Mouse (Mus musculus) left cerebral cortex, postnatal 25 days (tissue): ENCODE measurements around the gene 4430402I18Rik. TPM values are rescaled to one million over a fixed set of nuclear protein-coding genes. Genes with fewer than 3 reads are reported as not detected.

Experiments
- DNase-seq, 2 experiments: peaks; one replicate each; pipeline ENCODE4 v3.0.0; 2022; ENCODE audit warnings: low spot score in 2 of 2, mixed read lengths in 1 of 2
- intact Hi-C: fragments of 180-260 bp; cut with DNase I; formaldehyde crosslinking; loops from one replicate; pipeline ENCODE4 v1.15.1; 2025
- total RNA-seq, 2 experiments: library from RNA; stranded (reverse); gene quantifications; 2 replicates each; pipeline ENCODE4 v1.2.3; 2021

4430402I18Rik gene
- total RNA-seq, 2 experiments from 2014 or later = 5.0 to 6.6 TPM

DNA sequence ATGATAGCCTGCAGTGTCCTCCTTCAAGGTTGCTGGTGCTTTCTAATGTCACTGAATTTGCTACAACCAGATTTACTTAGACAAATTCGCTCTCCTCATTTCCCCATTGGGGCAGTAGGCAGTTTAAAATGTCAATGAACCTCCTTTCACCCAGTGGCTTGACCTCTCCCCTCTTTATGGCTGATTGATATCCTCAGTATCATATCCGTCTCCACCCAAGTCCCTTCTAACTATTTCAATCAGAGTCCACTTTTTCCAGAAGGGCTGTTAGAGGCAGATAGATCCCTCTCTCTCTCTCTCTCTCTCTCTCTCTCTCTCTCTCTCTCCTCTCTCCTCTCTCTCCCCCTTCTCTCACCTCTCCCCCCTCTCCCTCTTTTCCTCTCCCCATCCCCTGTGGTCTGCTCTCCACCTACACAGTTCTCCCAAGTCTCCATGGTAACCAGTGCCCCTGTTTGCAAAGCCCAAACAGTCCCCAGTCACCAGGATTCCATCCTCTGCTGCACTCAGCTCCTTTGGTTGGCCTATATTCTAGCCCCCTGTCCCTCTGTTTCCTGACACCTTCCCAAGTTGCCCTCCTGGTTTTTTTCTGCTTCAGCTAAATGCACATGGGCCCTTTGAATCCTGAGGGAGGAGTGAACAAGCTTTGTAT lies 51.9 kb downstream of the 4430402I18Rik start:
- DNase-seq = no peak
- intact Hi-C loops = no loop called here

DNA sequence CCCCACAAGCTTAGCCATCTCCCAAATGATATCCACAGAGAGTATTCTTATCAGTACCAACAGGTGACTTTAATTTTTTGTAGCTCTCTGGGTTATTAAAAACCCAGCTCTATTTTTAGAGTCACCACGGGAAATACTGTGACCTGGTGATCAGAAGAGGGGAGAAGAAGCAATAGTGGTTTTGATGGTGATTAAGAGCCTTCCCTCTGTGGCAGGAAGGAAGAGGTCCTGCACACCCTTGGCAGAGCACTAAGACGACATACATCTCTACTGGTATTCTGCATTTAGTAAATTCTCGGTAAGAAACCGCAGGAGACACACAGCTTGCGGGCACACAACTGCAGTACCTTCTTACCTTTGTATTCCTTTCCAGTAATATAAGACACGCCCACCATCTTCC lies 53.0 kb downstream of the 4430402I18Rik start:
- no peak for DNase-seq
- intact Hi-C loops = no loop called here

DNA sequence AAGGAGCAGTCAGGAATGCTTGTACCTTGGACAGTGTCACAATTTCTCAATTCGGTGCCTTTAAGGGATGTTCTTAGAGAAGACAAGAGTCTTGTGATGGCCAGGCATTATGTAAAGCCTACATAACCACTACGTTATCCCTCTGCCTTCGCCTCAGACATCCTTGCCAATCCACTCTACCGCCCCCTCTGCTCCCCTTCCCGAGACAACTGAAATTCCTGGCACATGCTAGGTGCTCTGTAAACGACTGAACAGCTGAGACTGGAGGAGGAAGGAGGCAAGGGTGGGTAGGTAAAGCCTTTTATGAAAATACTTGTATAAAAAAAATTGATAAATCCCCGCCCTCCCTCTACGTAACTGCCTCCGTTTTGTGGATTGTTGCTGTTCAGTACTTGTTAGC lies 58.9 kb downstream of the 4430402I18Rik start:
- intact Hi-C loops = loop anchor here (2.0 kb wide), 1 partner anchor 54 kb away; the partner anchor contains the start of gene Plpp6
- peak in 1 of 2 experiments; percentile 91 for DNase-seq

DNA sequence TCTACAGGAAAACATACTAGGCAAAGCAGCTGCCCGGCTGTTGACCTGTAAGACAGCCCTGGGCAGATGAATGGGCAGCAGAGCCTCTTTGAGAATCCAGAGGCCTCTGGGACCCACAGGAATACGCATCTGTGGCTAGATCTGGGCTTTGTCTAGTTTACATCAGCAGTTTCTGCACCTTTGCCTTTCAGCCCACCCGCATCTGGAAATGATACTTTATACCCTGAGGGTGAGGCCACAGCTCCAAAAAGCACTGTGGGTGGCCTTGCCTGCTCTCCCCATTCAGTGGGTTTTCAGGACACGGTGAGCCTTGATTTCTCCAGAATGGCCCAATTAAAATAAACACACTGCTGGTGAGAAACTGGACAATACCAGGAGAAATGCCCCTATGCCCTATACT lies 59.4 kb downstream of the 4430402I18Rik start:
- intact Hi-C loops = loop anchor here (2.0 kb wide), 1 partner anchor 55 kb away; the partner anchor contains the start of gene Plpp6

DNA sequence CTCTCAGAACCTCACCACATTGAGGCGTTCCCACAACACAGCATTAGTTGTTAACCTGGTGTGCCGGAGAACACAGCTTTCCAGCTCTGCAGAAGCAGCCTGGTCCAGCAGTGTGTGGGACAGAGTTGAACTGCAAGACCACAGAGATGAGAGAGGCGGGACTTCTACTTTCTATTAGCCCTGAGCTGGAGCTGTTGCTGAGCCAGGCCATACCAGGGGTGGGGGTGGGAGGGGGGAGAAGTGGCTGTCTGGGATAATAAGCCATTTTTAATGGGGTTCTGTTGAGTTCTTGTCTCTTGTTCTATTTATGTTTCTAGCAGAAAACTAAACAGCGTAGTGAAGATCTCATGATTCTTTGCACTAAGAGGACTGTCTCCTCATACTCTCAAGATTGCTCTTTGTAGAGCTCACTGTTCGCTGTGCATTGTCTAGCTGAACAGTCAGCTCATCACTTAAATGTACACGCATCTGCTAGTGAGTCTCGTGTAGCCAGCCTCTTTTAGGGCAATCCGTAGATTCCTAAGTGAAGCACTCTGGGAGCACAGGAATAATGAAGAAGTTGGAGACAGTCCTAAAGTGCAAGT lies 64.0 kb downstream of the 4430402I18Rik start:
- intact Hi-C loops = loop anchor here (2.0 kb wide), 1 partner anchor 69 kb away; the partner anchor contains the start of gene Slc1a1
- no peak for DNase-seq

More for the DNA sequence above, 59.4 kb downstream of the 4430402I18Rik start:
- no peak for DNase-seq

DNA sequence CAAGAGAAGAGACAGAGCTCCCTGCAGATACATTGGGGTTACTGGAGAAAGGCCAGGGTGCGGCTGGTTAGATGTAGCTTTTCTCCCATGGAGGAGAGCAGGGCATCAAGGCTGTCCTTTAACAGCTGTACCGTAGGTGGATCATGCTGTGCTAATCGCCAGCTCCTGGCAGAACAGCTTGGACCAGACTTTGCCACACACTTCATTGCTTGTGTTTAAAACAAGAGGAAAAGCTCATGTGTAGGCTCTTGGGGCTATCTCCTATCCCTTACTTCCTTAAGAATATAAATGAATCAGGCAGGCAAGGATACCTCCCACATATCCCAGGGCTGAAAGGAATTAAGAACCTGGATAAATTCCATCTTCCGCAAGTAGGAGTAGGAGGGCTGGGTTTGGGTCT lies 64.8 kb downstream of the 4430402I18Rik start:
- peak; percentile 72 to 91 for DNase-seq

DNA sequence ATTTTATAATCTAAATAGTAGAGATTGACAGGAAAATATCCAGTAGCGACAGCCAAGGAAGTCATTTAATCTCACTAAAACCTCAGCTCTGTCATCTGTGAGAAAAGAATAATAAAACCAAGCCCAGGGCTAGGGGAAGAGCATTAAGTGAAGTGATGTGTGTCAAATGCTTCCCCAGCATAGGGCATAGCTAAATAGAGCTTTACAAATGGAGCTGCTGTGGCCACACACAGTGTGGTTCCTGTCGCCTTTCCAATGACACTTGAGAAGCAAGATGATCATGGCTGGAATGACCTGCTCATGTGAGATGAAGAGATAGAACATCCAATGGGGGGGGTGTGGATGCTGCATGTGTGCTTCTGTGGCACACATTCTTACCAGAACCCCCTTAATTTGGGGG lies 65.5 kb downstream of the 4430402I18Rik start:
- intact Hi-C loops = loop anchor here (2.0 kb wide), 1 partner anchor 67 kb away; the partner anchor contains the start of gene Slc1a1
- DNase-seq = no peak

More for the DNA sequence above, 64.8 kb downstream of the 4430402I18Rik start:
- intact Hi-C loops = loop anchor here (2.0 kb wide), 1 partner anchor 68 kb away; the partner anchor contains the start of gene Slc1a1

DNA sequence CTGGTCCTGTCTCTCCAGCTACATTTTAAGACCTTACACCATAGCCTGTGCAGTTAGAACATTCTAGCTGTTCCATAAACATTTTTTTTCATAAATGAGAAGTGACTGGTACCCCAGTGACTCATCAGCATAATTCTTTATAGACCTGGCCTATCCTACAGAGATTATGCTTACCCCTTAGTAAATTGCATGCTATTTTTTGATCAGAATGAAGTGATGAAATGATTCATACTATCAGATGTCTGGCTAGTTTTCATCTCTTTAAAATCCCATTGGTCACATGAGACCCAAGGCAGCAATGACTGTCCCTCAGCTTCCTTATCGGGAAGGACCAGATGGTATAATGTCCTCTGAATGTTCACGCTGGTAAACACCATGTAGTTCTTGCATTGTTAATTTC lies 66.8 kb downstream of the 4430402I18Rik start:
- peak in 1 of 2 experiments; percentile 58 for DNase-seq
- intact Hi-C loops = no loop called here

DNA sequence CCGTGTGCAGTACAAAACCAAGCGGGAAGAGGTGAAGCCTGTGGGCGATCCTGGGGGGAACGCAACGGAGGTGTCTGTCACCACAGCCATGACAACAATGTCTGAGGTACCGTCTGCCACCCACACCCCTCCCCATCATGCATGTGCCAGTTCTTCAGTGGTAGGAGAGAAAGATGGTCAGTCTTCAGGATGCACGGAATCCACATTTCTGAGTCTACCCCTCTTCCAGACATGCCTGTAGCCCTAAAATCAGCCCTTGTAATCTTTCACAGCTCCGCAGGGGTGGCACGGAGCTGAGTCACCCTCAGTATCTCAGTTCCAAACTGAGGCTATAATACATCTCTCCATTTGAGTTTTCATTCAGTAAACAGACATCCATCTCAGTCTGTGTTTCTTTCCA lies 70.1 kb downstream of the 4430402I18Rik start:
- DNase-seq = peak in 1 of 2 experiments; percentile 59

DNA sequence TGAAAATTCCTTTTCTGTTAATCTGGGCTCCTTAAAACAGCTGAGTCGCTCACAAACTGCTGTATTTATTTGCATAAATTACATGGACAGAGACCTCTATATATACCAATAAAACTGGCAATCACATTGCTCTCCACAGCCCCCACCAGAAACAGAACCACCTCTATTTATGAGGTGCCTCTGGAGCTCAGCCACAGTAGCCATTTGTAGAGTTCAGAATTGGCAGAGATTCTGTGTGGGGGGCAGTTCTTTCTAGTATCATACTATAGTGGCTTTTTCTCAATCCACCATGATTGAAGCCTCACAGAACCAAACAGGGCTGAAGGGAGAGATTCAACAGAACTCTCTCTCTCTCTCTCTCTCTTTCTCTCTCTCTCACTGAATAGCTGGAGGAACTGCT lies 71.0 kb downstream of the 4430402I18Rik start:
- DNase-seq = peak in 1 of 2 experiments; percentile 85
- intact Hi-C loops = loop anchor here (2.0 kb wide), 1 partner anchor 66 kb away; the partner anchor contains the start of gene Plpp6

More for the DNA sequence above, 70.1 kb downstream of the 4430402I18Rik start:
- intact Hi-C loops = loop anchor here (2.0 kb wide), 1 partner anchor 65 kb away; the partner anchor contains the start of gene Plpp6

DNA sequence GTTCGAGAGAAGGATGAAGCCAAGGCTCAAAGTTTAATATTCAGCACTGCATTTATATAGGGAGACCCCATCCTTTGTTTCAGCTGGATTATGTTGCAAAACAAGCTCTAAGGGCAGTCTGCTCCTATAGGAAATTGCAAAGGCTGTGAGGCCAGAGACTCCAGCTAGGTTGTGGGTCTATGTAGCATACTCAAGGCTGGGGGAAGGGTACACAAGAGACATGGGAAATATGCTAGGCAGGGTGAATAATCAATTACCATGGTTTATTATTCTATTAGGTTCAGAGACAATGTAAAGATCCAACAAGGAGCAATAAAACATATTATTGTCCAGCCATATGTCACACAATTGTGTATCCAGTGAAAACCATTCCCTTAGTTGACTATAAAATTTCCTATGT lies 75.7 kb downstream of the 4430402I18Rik start:
- intact Hi-C loops = no loop called here
- DNase-seq = no peak

DNA sequence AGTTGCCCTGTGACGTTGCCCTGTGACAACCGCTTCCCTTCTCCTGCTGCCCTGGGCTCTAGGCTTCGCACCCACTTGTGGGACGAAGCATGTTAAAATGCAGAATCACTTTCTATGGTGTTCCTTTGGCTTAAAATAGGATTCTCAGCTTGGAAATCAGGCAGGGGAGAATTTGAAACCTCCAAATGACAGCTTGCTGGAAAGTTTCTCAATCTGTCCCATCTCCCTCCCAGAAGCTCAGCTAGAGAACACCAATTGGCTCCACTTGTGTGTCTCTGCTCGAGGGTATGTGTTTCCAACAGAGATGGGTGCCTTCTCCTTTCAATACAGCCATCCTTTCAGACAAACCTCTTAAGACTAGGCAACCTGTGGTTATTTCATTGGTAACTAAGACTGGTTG lies 76.4 kb downstream of the 4430402I18Rik start:
- intact Hi-C loops = no loop called here
- peak in 1 of 2 experiments; percentile 39 for DNase-seq

DNA sequence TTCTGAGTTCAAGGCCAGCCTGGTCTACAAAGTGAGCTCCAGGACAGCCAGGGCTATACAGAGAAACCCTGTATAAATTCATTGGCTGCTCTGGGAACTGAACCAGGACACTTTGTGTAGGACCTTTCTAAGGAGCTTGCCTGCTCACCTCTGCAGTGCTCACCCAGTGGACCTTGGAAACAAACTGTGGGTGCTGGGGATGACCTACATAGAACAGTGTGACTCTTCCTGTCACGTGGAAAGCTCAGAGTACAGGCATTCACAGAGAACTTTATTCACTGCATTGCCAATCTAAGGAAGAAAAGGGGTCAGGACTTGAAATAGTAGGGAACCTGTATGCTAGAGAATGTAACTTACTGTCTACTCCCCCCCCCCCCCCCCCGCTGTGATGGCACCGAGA lies 78.3 kb downstream of the 4430402I18Rik start:
- intact Hi-C loops = no loop called here
- no peak for DNase-seq

DNA sequence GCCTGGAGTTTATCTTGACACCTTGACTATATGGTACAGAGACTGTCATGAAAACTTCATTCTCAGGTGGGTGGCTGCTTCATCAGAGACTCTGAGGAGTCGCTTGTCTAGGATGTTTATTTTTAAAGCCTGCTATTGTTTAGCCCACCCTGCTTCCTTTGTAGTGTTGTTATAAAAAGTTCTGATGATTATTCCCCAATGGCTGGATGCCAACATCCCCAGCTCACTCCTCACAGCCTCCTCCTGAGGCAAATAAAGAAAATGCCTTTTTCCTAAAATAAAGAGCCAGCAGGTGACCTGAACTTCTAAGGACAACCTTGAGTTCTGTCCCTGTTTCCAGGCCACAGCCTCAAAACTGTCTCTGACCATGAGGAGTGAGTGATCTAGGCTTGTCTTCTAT lies 79.1 kb downstream of the 4430402I18Rik start:
- no peak for DNase-seq
- intact Hi-C loops = no loop called here

DNA sequence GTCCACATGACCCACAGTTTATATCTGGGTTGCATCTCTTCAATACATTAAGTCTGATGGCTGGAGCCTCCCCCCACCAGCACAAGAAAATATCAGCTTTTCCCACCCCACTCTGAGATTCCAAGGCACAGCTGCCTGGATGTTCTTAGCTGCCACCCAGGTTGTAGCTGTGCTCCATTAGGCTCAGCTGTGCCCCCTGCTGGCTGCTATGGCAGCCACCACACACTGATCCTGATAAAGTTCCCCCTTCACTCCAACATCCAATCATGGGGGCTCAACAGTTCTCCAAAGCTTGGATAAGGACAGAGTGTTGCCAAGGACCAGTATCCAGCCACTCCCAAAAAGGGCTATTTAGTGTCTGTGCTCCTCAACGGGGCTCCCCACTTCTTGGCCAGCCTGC lies 84.5 kb downstream of the 4430402I18Rik start:
- no peak for DNase-seq
- intact Hi-C loops = loop anchor here (2.0 kb wide), 1 partner anchor 106 kb away; no protein-coding TSS in a partner anchor

DNA sequence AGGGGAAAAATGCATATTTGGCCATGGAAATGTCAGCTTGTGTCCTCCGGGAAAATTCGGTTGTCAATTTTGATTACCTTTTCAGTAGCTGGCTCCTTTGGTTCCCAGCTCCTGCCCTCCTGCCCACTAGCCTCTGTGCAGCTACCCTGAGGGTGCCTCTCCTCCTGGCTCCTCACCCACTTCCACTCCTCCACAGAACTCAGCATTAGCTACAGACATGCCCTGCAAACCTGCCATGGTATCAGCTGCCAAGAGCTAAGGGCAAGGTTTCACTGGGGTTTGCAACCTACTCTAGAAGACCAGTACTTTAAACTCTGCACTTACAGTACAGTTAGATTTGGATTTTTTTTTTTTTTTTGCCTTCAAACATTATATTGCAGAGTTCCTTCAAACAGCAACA lies 88.1 kb downstream of the 4430402I18Rik start:
- DNase-seq = no peak
- intact Hi-C loops = no loop called here

DNA sequence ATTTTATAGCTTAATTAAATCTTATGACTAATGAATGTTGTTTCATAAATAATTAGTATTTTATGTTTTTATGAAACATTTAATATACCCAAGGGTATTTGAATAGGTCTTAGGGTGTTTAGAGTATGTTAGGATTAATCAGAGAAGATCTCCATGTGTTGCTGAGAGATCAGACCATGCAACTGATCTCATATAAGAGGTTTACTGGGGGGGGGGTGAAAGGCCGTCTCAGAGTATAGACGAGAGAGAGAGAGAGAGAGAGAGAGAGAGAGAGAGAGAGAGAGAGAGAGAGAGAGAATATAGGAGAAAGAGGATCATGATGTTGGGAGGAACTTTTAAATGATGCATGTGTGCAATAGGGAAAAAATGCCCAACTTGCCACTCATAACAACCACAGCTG lies 97.2 kb downstream of the 4430402I18Rik start:
- DNase-seq = no peak
- intact Hi-C loops = no loop called here

DNA sequence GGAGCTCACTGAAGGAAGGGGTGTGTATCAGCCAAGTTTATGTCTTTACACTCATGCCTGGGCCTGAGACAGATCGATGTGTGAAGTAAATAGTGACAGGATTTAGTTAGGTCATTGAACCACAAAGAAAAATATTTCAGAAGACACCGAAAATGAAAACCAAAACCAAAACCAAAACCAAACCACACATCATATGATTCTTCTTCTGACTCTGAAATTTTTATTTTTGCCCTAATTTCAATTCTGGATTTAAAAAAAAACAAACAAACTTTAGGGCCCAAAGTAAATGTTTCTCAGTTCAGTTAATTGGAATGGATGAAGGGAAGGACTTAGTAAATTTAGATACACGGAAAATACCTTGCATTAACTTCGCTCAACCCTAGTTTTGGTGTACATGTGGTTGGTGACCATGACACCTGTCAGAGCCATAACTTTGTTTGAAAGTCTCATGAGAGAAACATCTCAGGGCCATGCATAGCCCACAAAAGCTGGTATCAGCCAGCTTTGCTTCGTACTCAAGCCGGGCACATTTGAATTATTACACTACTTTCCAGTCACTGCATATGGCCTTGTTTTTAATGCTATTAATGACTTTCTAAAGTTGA lies 98.2 kb downstream of the 4430402I18Rik start:
- no peak for DNase-seq

DNA sequence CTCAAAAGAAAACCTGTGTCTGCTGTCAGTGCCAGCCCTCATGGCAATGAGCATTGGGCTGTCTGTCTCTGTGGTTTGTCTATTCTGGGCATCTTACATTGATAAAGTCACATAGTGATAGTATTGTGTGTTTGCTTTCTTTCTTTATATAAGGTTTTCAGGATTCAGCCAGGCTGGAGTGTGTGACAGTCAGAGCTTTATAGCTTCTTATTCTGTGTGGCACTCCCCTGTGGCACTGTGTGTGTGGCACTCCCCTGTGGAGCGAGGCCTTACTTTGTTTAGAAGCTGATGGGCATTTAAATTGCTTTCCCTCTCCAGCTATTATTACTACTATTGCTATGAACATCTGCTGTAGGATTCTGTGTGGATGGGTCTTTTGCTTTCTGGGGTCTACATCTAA lies 102.1 kb downstream of the 4430402I18Rik start:
- no peak for DNase-seq
- intact Hi-C loops = no loop called here

More for the DNA sequence above, 98.2 kb downstream of the 4430402I18Rik start:
- intact Hi-C loops = no loop called here

DNA sequence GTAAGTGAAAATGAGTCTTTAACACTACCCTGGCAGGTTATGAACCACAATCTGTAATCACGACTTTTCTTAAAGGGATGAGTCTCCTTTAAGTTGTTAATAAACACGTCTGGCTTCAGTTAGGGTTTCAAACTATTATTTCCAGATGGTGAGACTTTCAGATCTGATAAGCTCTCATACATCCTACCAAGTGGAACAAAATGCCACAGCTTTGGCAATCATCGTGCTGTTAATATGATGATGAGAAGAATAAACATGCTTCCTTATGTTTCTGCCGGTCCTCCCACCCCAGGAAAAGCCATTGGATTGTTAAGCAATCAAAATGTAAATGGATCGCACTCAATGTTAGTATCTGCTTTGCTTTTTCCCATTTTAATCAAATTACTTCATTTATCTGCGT lies 102.6 kb downstream of the 4430402I18Rik start:
- no peak for DNase-seq
- intact Hi-C loops = no loop called here
